Mouse (Mus musculus) embryonic facial prominence, embryonic 11.5 days (tissue): ENCODE data around the gene Rpe. TPM values are rescaled to one million over a fixed set of nuclear protein-coding genes. Genes with fewer than 3 reads are reported as not detected.

ENCODE experiments used
- ATAC-seq: fragments of 200-750 bp; cut with Nextera tagmentation; replicated peaks from 2 replicates; pipeline ENCODE4 v1.8.0; 2017; ENCODE audit warnings: low read depth; ENCODE audit not compliant: insufficient number of reproducible peaks, low FRiP score, low TSS enrichment
- DNase-seq: peaks from one replicate; pipeline ENCODE4 v3.0.0-alpha.2; 2015; ENCODE audit warnings: low spot score
- H3K27ac ChIP-seq: fragments of 300-500 bp; sonication (generic); replicated peaks from 2 replicates; pipeline ENCODE4 v1.5.1; 2014; ENCODE audit warnings: mild to moderate bottlenecking, low read depth, low read length, control low read depth
- H3K27me3 ChIP-seq: fragments of 300-500 bp; sonication (generic); 2 replicates; pipeline ENCODE4 v1.6.1; 2014; ENCODE audit warnings: mild to moderate bottlenecking, low read length, moderate library complexity, mixed read lengths; ENCODE audit not compliant: control insufficient read depth, insufficient read depth
- H3K36me3 ChIP-seq: fragments of 300-500 bp; sonication (generic); replicated peaks from 2 replicates; pipeline ENCODE4 v1.6.1; 2014; ENCODE audit warnings: low read depth, mild to moderate bottlenecking, low read length, moderate library complexity, mixed read lengths; ENCODE audit not compliant: control insufficient read depth, insufficient read depth
- H3K4me1 ChIP-seq: fragments of 300-500 bp; sonication (generic); 2 replicates; pipeline ENCODE4 v1.6.1; 2014; ENCODE audit warnings: low read length, mixed read lengths; ENCODE audit not compliant: control insufficient read depth, insufficient read depth
- H3K4me2 ChIP-seq: fragments of 300-500 bp; sonication (generic); 2 replicates; pipeline ENCODE4 v1.6.1; 2014; ENCODE audit warnings: low read depth, mild to moderate bottlenecking, control low read depth, low read length, moderate library complexity
- H3K4me3 ChIP-seq: fragments of 300-500 bp; sonication (generic); 2 replicates; pipeline ENCODE4 v1.5.1; 2014; ENCODE audit warnings: low read depth, low read length, control low read depth
- H3K9ac ChIP-seq: fragments of 300-500 bp; sonication (generic); replicated peaks from 2 replicates; pipeline ENCODE4 v1.6.1; 2014; ENCODE audit warnings: mild to moderate bottlenecking, control low read depth, low read length
- H3K9me3 ChIP-seq: fragments of 300-500 bp; sonication (generic); replicated peaks from 2 replicates; pipeline ENCODE4 v1.6.1; 2016; ENCODE audit warnings: mild to moderate bottlenecking, low read length, inconsistent platforms, mixed read lengths; ENCODE audit not compliant: control insufficient read depth
- WGBS: fragments of 180-500 bp; shearing (Covaris S2); extraction: QIAGEN DNeasy Blood & Tissue Kit; methylation state at CpG from one replicate; pipeline ENCODE4 v1.1.7; 2014; 5-methylcytosine and 5-hydroxymethylcytosine counted together
- polyA plus RNA-seq: library from polyadenylated mRNA; unstranded; fragments of >200 nt; fragmentation: Nextera tagmentation; extraction: Ambion mirVana; gene quantifications from 2 replicates; pipeline ENCODE4 v1.2.1, GENCODE M21; 2014

Rpe gene
- 54.8 and 60.2 TPM in 2 replicates for polyA plus RNA-seq

DNA sequence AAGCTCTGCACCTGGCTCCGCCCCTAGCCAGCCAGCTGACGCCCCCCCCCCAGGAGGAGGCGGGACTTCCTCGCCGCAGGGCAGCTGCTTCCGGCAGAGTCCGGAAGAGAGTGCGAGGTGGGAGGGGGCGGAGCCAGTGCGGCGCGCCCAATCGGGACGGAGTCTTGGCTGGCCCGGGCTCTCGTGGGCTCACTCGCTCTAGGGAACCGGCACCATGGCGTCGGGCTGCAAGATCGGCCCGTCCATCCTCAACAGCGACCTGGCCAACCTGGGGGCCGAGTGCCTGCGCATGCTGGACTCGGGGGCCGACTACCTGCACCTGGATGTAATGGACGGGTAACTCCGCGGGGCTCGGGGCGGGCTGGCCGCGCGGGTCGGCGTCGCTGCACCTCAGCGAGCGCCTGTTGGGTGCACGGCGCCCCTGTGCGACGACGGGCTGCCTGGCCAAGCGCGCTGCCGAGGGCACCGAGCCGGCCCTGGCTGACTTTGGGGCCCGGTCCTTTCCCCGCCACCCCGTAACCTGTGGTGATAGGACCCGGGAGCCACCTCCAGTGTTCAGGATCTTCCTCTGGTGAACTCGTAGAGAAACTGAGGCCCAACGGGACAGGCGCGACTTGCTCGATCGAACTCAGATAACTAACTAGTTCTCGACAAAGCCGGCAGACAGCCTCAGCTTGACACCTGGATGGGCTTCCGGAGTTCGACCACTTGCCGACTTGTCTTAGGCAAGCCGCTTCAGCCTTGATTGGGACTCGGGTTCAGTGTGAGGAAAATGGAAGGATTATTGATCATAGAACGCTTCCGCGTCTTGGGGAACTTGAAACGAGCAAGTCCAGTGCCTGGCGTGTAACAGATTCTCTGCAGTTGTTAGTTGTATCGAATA lies at the start of gene Rpe:
Gene Rpe, plus strand, starts transcription at position 139 of the 883 bp plus-strand sequence.
- H3K36me3 ChIP-seq: no peaks in the 10 kb centered on the region
- no peak within 1 kb of the TSS for H3K27ac ChIP-seq
- H3K4me2 ChIP-seq: peak within 1 kb of the TSS; percentile 65
- H3K4me1 ChIP-seq: no peaks in the 10 kb centered on the region
- under 1% methylated on average over 73 of the region's 73 CpGs for WGBS
- H3K9ac ChIP-seq: peak within 1 kb of the TSS; percentile 74
- no peaks in the 10 kb centered on the region for H3K9me3 ChIP-seq
- H3K4me3 ChIP-seq: peak within 1 kb of the TSS; percentile 83
- ATAC-seq: peak; percentile 100
- peak; percentile 95 for DNase-seq
- no peaks in the 10 kb centered on the region for H3K27me3 ChIP-seq

DNA sequence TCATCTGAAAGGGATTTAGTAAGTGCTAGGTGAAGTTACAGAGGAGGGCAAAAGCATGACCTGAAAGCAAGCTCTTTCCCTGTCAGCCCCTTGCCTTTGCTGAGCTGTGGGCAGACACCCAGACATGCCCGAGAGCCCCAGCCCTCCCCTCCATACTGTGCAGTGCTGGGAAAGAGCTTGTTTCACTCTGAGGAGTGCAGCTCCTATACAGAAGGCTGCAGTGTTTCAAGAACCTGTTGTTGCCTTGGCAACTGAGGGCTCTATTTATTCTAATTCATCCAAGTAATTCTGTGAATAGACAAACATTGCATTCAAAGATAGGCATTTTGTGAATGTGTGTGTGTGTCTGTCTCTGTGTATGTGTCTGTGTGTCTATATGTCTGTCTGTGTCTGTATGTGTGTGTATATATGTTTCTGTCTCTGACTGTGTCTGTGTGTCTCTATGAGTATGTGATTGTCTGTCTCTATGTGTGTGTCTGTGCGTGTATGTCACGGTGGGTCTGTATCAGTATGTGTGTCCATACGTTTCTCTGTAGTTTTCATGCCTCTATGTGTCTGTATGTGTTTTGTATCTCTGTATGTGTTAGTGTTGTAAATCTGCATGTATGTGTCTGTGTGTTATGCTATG lies 45.4 kb upstream of the Rpe start:
- Histone ChIP-seq H3K4me3 (no peak overlapping the region), H3K4me1 (no peaks in the 10 kb centered on the region), H3K27me3 (no peaks in the 10 kb centered on the region), H3K27ac (no peak overlapping the region), H3K9ac (no peak overlapping the region), H3K36me3 (no peaks in the 10 kb centered on the region), H3K9me3 (no peaks in the 10 kb centered on the region), H3K4me2 (no peak overlapping the region)
- ATAC-seq (peak; percentile 95), DNase-seq (peak; percentile 20)
- 60% methylated on average over 4 of the region's 4 CpGs for WGBS

DNA sequence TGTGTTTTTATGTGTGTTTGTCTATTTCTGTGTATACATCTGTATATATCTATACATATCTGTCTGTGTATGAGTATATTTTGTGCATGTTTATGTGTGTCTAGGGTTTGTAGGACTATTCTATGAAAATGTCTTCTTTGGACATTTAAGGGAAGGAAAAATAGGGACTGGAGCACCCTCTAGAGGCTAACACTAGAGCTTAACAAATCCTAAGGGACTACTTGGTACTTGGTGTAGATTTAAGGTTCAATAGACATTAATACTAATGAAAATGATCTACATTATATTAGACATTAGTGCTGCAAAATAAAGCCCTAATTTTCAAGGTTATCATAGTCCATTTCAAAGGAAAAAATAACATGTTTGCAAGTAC lies 44.9 kb upstream of the Rpe start:
- Histone ChIP-seq H3K36me3 (no peaks in the 10 kb centered on the region), H3K4me2 (no peak overlapping the region), H3K4me1 (no peaks in the 10 kb centered on the region), H3K9me3 (no peaks in the 10 kb centered on the region), H3K27ac (no peak overlapping the region), H3K27me3 (no peaks in the 10 kb centered on the region), H3K9ac (no peak overlapping the region), H3K4me3 (no peak overlapping the region)
- DNase-seq: peak; percentile 52
- 0 out of 2 replicates have a peak, but pooled peaks have one; percentile 23 for ATAC-seq

DNA sequence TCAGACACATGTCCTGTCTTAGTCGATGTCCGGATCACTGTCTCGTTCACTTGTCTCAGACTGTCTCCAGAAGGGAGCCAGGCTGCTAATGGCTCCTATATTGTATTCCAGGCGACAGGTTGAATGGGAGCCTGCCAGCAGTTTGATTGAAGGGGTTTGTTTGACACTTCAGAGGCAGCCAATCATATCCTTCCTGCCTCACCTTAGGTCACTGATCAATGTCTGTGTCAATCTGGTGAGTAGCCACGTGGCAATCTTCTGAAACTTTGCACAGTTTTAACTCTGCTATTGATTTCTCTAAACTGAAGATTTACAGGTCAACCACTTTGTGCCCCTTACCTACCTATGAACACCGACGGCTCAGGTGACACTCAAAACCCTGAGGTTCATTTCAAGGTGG lies 29.2 kb upstream of the Rpe start:
- ATAC-seq: no peak
- H3K4me1 ChIP-seq: no peaks in the 10 kb centered on the region
- no peak overlapping the region for H3K4me3 ChIP-seq
- no peak overlapping the region for H3K4me2 ChIP-seq
- H3K36me3 ChIP-seq: no peaks in the 10 kb centered on the region
- H3K27me3 ChIP-seq: no peaks in the 10 kb centered on the region
- no peaks in the 10 kb centered on the region for H3K9me3 ChIP-seq
- H3K27ac ChIP-seq: no peak overlapping the region
- H3K9ac ChIP-seq: no peak overlapping the region
- WGBS: 75% methylated on average over 7 of the region's 7 CpGs
- no peak for DNase-seq

GRCm38 (mm10) chr1:66672812-66673211 lies 27.8 kb upstream of the Rpe start:
- 87% methylated on average over 7 of the region's 7 CpGs for WGBS
- Histone ChIP-seq H3K4me1 (no peaks in the 10 kb centered on the region), H3K27me3 (no peaks in the 10 kb centered on the region), H3K27ac (no peak overlapping the region), H3K4me3 (no peak overlapping the region), H3K9ac (no peak overlapping the region), H3K4me2 (no peak overlapping the region), H3K9me3 (no peaks in the 10 kb centered on the region), H3K36me3 (no peaks in the 10 kb centered on the region)
- no peak for DNase-seq
- no peak for ATAC-seq

- Histone ChIP-seq H3K4me3 (no peak overlapping the region), H3K4me2 (no peak overlapping the region), H3K27ac (no peak overlapping the region), H3K36me3 (no peaks in the 10 kb centered on the region), H3K4me1 (no peaks in the 10 kb centered on the region), H3K27me3 (no peaks in the 10 kb centered on the region), H3K9ac (no peak overlapping the region), H3K9me3 (no peaks in the 10 kb centered on the region)
- ATAC-seq: no peak
- DNase-seq: no peak
- 82% methylated on average over 14 of the region's 14 CpGs for WGBS
These were observed 22.7 kb upstream of the Rpe start for GRCm38 (mm10) chr1:66677928-66678327.

DNA sequence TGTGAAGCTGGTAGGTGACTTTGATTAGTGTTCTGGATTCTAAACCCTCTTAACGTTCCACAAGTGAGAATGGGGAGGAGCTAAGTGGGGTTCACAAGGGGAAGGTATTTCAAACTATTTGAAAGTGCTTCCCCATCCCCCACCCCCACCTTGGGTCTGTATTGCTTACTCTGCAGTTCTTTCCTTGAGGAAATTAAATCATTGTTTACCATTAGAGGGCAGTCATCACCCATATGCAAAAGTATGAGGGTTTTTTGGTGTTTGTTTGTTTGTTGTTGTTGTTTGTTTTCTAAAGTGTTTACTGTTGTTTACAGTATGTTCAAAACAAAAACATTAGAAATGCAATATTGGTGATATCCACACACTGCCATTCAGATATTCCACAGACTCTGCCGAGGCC lies 22.0 kb upstream of the Rpe start:
- Histone ChIP-seq H3K27ac (no peak overlapping the region), H3K27me3 (no peaks in the 10 kb centered on the region), H3K9ac (no peak overlapping the region), H3K4me3 (no peak overlapping the region), H3K4me1 (no peaks in the 10 kb centered on the region), H3K36me3 (no peaks in the 10 kb centered on the region), H3K4me2 (no peak overlapping the region), H3K9me3 (no peaks in the 10 kb centered on the region)
- WGBS: 43% methylated on average over 2 of the region's 2 CpGs
- ATAC-seq (no peak), DNase-seq (no peak)

DNA sequence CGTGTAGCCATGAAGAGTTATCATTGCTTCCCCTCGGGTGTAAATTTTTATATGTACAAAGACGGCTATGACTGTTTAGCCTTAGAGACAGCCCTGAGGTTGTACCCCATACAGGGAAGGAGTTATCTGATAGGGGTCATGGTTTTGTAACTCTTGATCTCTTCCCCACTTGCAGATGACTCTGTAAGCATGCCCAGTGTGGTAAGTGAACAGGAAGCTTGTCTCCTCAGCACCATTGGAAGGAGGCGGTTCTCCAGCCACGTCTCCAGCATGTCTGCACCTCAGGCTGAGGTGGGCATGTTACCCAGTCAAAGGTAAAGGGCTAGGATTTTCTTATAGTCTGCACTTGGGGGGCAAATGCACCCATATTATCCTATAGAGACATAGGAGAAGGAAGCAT lies 17.7 kb upstream of the Rpe start:
- ATAC-seq: no peak

More for the DNA sequence above, 17.7 kb upstream of the Rpe start:
- H3K36me3 ChIP-seq: no peaks in the 10 kb centered on the region
- no peaks in the 10 kb centered on the region for H3K27me3 ChIP-seq
- no peak overlapping the region for H3K4me3 ChIP-seq
- 85% methylated on average over 5 of the region's 5 CpGs for WGBS
- H3K9me3 ChIP-seq: no peaks in the 10 kb centered on the region
- H3K9ac ChIP-seq: no peak overlapping the region
- no peaks in the 10 kb centered on the region for H3K4me1 ChIP-seq
- no peak overlapping the region for H3K27ac ChIP-seq
- no peak for DNase-seq
- H3K4me2 ChIP-seq: no peak overlapping the region
